Mouse (Mus musculus) olfactory bulb, adult 2 months (tissue): ENCODE data around the gene Serhl. TPM values are rescaled to one million over a fixed set of nuclear protein-coding genes. Genes with fewer than 3 reads are reported as not detected.

Experiments used
- H3K27ac ChIP-seq: fragments of 200-500 bp; 2 replicates; pipeline ENCODE4 v1.5.1; 2012; ENCODE audit warnings: low read depth, low read length; ENCODE audit not compliant: insufficient read depth
- H3K4me1 ChIP-seq: fragments of 200-500 bp; 2 replicates; pipeline ENCODE4 v1.6.1; 2012; ENCODE audit warnings: low read length; ENCODE audit not compliant: control insufficient read depth, insufficient read depth
- H3K4me3 ChIP-seq: fragments of 200-500 bp; 2 replicates; pipeline ENCODE4 v1.5.1; 2012; ENCODE audit warnings: mild to moderate bottlenecking, low read depth, low read length, moderate library complexity; ENCODE audit not compliant: insufficient read depth
- CTCF ChIP-seq: fragments of 200-500 bp; IDR thresholded peaks from 2 replicates; pipeline ENCODE4 v1.5.1; 2012; ENCODE audit warnings: low read depth, mild to moderate bottlenecking, low read length, moderate library complexity; ENCODE audit not compliant: insufficient read depth
- POLR2A ChIP-seq: fragments of 200-500 bp; IDR thresholded peaks from 2 replicates; pipeline ENCODE4 v1.6.1; 2012; ENCODE audit warnings: mild to moderate bottlenecking, low read depth, low read length, moderate library complexity; ENCODE audit not compliant: insufficient read depth
- WGBS: fragments of 180-500 bp; shearing (Covaris S2); methylation state at CpG from one replicate; pipeline ENCODE4 v1.1.7; 2018; 5-methylcytosine and 5-hydroxymethylcytosine counted together
- polyA plus RNA-seq: library from polyadenylated mRNA; stranded (reverse); fragments of >200 nt; gene quantifications from 2 replicates; pipeline ENCODE4 v1.2.4, GENCODE M21; 2012; ENCODE audit warnings: low replicate concordance; ENCODE audit not compliant: missing spikeins, insufficient read depth, insufficient read length

The Serhl gene
- polyA plus RNA-seq, 1 experiment, result not detected

- Histone ChIP-seq H3K27ac (no peak overlapping the region), H3K4me3 (no peak overlapping the region), H3K4me1 (no peaks in the 10 kb centered on the region)
- TF ChIP-seq CTCF, result no peak
- TF ChIP-seq POLR2A, result no peak
- WGBS, result 85% methylated on average over 7 of the region's 7 CpGs
These were observed 40.4 kb downstream of the Serhl start for GRCm38 (mm10) chr15:83129530-83130231.

GRCm38 (mm10) chr15:83134671-83135070 is 45.4 kb downstream of the Serhl start:
- Histone ChIP-seq H3K27ac (no peak overlapping the region), H3K4me3 (no peak overlapping the region), H3K4me1 (peaks cover 4% of the 10 kb centered on the region)
- 61% methylated on average over 6 of the region's 6 CpGs for WGBS
- TF ChIP-seq POLR2A (no peak), CTCF (no peak)

GRCm38 (mm10) chr15:83135654-83136053 is 46.3 kb downstream of the Serhl start:
- Histone ChIP-seq H3K4me3 (no peak overlapping the region), H3K4me1 (peaks cover 5% of the 10 kb centered on the region), H3K27ac (no peak overlapping the region)
- WGBS, result 79% methylated on average over 2 of the region's 2 CpGs
- TF ChIP-seq POLR2A (no peak), CTCF (no peak)

GRCm38 (mm10) chr15:83142861-83143260 is 53.6 kb downstream of the Serhl start:
- 9% methylated on average over 5 of the region's 5 CpGs for WGBS
- peaks cover 20% of the 10 kb centered on the region for H3K4me1 ChIP-seq
- H3K4me3 ChIP-seq, result no peak overlapping the region
- TF ChIP-seq POLR2A, result no peak
- peak overlapping the region; percentile 0; the same call in 1 of the 2 replicates for H3K27ac ChIP-seq

- H3K27ac ChIP-seq, result no peak overlapping the region
- no peak overlapping the region for H3K4me3 ChIP-seq
- peaks cover 16% of the 10 kb centered on the region for H3K4me1 ChIP-seq
- TF ChIP-seq POLR2A, result no peak
- no peak for TF ChIP-seq CTCF
- 77% methylated on average over 6 of the region's 6 CpGs for WGBS
These were observed 56.2 kb downstream of the Serhl start for GRCm38 (mm10) chr15:83145541-83145940.

GRCm38 (mm10) chr15:83148395-83148794 is 59.1 kb downstream of the Serhl start:
- H3K27ac ChIP-seq, result peak overlapping the region; percentile 96; the same call in 1 of the 2 replicates
- peak overlapping the region; percentile 98 for H3K4me3 ChIP-seq
- under 1% methylated on average over 21 of the region's 21 CpGs for whole genome bisulfite sequencing
- peaks cover 15% of the 10 kb centered on the region for H3K4me1 ChIP-seq
- no peak for TF ChIP-seq CTCF
- no peak for TF ChIP-seq POLR2A

GRCm38 (mm10) chr15:83148801-83149195 is 59.5 kb downstream of the Serhl start:
- TF ChIP-seq POLR2A (no peak), CTCF (no peak)
- peak overlapping the region; percentile 98 for H3K4me3 ChIP-seq
- peak overlapping the region; percentile 96 for H3K27ac ChIP-seq
- peaks cover 12% of the 10 kb centered on the region for H3K4me1 ChIP-seq
- under 1% methylated on average over 41 of the region's 41 CpGs for WGBS

- TF ChIP-seq CTCF (no peak), POLR2A (peak; percentile 89; the same call in 1 of the 2 replicates)
- Histone ChIP-seq H3K4me1 (peaks cover 8% of the 10 kb centered on the region), H3K4me3 (peak within 1 kb of the TSS; percentile 98), H3K27ac (peak within 1 kb of the TSS; percentile 96)
- under 1% methylated on average over 56 of the region's 56 CpGs for WGBS
These were observed 60.1 kb downstream of the Serhl start, which contains the start of gene Poldip3 for GRCm38 (mm10) chr15:83149196-83150072. Gene Poldip3, minus strand, starts transcription at chr15:83149384.

- Histone ChIP-seq H3K4me1 (peaks cover 4% of the 10 kb centered on the region), H3K4me3 (no peak overlapping the region), H3K27ac (peak overlapping the region; percentile 96)
- TF ChIP-seq CTCF, result no peak
- no peak for TF ChIP-seq POLR2A
- WGBS, result 24% methylated on average over 3 of the region's 3 CpGs
These were observed 60.8 kb downstream of the Serhl start for GRCm38 (mm10) chr15:83150073-83150442.
